Mouse (Mus musculus) large intestine, adult 2 months (tissue): ENCODE data around the gene Cabp4. TPM values are rescaled to one million over a fixed set of nuclear protein-coding genes. Genes with fewer than 3 reads are reported as not detected.

ENCODE experiments used
- DNase-seq: peaks from one replicate; pipeline ENCODE4 v3.0.0-alpha.2; 2012; ENCODE audit warnings: low read depth, low spot score
- WGBS: fragments of 180-500 bp; shearing (Covaris S2); methylation state at CpG from one replicate; pipeline ENCODE4 v1.1.7; 2018; 5-methylcytosine and 5-hydroxymethylcytosine counted together
- polyA plus RNA-seq: library from polyadenylated mRNA; depleted of rRNA; stranded (reverse); fragments of >200 nt; gene quantifications from 2 replicates; pipeline ENCODE4 v1.2.3, GENCODE M21; 2012

Cabp4 gene
- polyA plus RNA-seq, 1 experiment = 0.45 TPM

DNA sequence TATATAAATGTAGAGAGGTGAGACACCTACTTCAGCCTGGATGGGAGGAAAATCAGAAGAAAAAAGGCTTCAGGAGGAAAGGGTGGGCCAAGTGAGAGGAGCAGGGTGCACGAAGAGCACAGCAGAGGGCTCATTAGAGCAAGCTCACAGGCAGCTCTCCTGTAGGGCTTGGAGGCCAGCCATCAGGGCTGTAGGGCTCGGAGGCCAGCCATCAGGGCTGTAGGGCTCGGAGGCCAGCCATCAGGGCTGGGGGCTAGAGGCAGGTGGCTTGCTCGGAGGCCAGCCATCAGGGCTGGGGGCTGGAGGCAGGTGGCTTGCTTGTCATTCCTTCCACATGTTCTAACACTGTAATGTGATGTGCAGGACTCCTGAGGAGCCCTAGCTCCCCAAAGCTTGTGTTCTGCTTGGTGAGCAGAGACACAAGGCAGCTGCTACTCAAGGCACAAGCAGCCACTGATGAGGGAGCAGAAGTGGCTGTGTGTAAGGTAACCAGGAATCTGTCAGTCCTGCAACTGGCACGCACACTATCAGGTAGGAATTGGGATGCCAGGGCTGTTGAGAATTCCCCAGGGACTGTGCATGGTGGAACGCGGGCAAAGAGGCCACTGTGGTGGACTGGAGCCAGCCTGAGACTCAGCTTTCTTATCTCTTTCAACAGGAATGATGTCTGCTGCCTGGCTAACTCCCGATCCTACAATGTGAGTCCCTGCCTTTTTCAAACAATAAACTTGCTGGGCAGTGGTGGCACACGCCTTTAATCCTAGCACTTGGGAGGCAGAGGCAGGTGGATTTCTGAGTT lies 23.0 kb upstream of the Cabp4 start:
- no peak for DNase-seq
- 62% methylated on average over 9 of the region's 9 CpGs for WGBS

DNA sequence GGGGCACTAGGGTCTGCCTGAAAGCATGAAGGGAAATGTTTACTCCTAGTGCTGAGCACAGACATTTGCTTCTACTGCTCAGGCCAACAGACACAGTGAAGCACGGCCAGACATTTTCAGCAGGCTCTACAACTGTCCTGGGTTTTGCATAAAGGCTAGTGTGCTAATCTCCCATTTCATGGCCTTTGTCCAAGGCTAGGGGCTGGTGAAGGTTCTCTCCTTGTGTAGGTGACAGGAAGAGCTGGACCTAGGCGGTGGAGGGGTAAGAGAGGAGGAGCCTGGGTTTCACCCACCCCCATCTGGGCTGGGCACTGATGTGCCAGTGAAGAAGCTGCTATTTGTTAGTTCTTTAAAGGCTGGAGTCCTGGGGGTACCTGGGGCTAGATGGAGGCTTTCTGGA lies 20.9 kb upstream of the Cabp4 start:
- whole genome bisulfite sequencing = 91% methylated on average over 2 of the region's 2 CpGs
- DNase-seq = no peak

DNA sequence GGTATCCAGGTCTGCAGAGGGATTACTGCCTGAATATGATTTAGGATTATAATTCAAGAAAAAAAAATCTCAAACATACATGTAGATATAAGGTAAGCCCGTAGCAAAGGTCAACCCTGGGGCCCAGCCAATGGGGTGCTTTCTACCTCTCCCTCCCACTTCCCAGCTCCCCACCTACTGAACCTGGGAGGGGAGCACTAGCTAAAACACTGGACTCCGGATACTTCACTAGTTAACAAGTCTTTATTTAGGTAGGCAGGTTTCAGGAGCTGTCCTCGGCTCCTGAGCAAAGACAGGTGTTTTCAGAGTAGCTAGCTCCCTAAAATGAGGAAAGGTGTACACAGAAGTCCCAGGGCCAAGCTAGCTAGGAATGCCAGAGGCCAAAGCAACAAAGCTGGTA lies 20.3 kb upstream of the Cabp4 start:
- DNase-seq = no peak
- WGBS = 70% methylated on average over 3 of the region's 3 CpGs

GRCm38 (mm10) chr19:4163543-4163887 lies 19.7 kb upstream of the Cabp4 start:
- DNase-seq = no peak
- WGBS = 28% methylated on average over 4 of the region's 4 CpGs

DNA sequence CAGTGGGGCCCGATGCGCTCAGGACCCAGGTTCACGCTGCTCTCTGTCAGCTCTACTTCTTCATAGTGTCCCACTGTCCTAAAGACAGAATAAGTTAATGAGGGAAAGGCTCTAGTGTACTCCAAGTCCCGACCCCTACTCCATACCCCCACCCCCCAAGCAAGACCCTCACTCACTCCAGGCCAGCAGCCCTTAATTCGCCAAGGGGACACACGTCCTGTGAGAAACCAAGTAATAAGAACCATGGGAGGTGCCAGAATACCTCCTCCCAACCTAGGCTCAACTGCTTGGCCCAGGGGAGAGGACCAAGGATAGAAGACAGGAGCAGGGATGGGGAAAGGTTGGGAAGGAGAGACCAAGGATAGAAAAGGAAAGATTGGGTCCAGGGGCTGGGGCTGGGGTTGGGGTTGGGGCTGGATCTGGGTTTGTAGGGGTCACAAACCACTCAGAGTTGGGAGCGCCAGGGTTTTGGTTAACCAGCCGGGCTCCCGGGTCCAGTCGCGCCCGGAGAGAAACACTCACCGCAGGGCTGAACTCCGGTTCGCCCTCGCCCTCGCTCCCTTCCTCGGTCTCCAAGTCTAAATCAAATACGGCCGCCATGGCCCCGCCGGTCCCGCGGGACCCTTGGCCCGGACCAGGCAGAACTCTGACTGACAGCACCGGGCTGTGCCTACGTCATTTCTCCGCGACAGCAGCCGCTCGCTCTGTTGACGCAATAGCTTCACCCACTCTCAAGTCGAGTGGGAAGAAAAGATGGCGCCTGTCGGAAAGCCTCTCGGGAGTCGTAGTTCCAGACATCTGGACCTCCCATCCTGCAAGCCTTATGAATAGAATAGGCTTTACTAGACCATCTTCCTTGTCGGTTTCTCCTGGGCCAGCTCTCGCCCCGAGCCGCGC lies 19.1 kb upstream of the Cabp4 start, which contains the start of gene Rps6kb2:
Gene Rps6kb2 (minus strand): TSS at position 709 of the 897 bp plus-strand sequence.
- peak; percentile 85 for DNase-seq

DNA sequence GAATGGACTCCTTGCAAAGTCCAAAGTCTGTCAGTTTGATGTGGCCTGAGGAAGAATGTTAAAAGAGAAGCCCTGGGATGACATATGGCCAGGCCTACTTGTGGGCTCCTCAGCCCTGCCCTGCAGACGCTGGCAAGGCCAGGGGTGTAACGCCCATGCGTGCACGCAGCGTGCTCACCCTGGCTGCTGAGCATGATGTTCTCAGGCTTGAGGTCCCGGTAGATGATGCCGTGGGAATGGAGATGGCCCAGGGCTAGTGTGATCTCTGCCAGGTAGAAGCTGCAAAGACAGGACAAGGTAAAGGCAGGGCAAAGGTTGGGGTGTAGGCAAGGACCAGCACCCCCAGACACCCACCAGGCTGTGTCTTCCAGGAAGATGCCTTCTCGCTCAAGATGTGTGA lies 15.2 kb upstream of the Cabp4 start:
- 96% methylated on average over 8 of the region's 8 CpGs for whole genome bisulfite sequencing
- no peak for DNase-seq

More for the DNA sequence above, 19.1 kb upstream of the Cabp4 start, which contains the start of gene Rps6kb2:
- 7% methylated on average over 42 of the region's 42 CpGs for WGBS

GRCm38 (mm10) chr19:4156771-4157170 lies 12.9 kb upstream of the Cabp4 start:
- WGBS = 88% methylated on average over 12 of the region's 12 CpGs
- no peak for DNase-seq

GRCm38 (mm10) chr19:4156073-4156579 lies 12.3 kb upstream of the Cabp4 start:
- no peak for DNase-seq
- 75% methylated on average over 20 of the region's 20 CpGs for WGBS

- DNase-seq = no peak
- 73% methylated on average over 6 of the region's 6 CpGs for WGBS
These were observed 11.6 kb upstream of the Cabp4 start for GRCm38 (mm10) chr19:4155223-4156072.

- DNase-seq = no peak
- 72% methylated on average over 13 of the region's 13 CpGs for WGBS
These were observed 10.8 kb upstream of the Cabp4 start for GRCm38 (mm10) chr19:4154437-4155222.

DNA sequence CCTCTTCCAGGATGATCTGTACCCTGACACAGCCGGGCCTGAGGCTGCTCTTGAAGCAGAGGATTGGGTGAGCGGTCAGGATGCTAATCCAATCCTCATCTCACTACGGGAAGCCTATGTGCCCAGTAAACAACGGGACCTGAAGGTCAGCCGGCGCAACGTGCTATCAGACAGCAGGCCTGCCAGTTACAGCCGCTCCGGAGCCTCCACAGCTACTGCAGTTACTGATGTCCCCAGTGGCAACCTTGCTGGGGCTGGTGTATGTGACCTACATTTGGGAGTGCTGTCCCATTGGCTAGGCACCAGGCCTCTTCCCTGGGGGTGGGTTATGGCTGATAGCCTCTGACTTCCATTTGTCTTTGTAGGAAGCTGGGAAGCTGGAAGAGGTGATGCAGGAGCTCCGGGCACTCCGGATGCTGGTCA lies 9.4 kb upstream of the Cabp4 start, which contains the start of gene Ptprcap:
Gene Ptprcap (plus strand): TSS at position 373 of the 423 bp plus-strand sequence.
- 75% methylated on average over 11 of the region's 11 CpGs for WGBS
- DNase-seq = no peak

GRCm38 (mm10) chr19:4152445-4153231 lies 8.8 kb upstream of the Cabp4 start:
- 90% methylated on average over 8 of the region's 8 CpGs for WGBS
- no peak for DNase-seq

DNA sequence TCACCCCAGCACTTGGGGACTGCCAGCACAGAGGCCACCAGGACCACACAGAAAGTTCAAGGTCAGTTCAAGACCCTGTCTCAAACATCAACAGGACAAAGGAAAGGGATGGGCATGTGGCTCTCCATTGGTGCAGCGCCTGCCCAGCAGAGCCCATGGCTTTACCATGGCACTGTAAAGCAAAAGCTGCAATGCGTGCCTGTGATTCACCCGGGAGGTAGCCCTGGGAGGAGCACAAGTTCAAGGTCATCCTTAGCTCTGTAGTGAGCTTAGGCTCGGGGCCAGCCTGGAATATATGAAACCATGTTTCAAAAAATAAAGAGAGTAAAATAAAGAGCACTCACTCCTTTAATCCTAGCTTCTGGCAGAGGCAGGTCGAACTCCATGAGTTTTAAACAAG lies 8.1 kb upstream of the Cabp4 start:
- no peak for DNase-seq
- WGBS = 79% methylated on average over 5 of the region's 5 CpGs

DNA sequence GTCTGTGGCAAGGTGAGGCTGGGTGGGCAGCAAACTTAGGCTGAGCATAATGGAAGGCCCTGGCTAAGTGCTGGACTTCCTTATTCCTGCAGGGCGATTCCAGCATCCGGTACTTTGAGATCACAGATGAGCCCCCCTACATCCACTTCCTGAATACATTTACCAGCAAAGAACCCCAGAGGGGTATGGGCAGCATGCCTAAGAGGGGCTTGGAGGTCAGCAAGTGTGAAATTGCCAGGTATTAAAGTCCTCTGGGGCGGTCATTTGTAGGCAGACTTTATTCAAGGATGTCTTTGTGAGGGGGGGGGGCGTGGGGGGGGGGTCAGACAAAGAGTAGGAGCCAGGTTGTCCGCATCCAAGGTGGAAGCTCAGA lies 7.6 kb upstream of the Cabp4 start:
- DNase-seq = no peak
- 72% methylated on average over 5 of the region's 5 CpGs for WGBS

DNA sequence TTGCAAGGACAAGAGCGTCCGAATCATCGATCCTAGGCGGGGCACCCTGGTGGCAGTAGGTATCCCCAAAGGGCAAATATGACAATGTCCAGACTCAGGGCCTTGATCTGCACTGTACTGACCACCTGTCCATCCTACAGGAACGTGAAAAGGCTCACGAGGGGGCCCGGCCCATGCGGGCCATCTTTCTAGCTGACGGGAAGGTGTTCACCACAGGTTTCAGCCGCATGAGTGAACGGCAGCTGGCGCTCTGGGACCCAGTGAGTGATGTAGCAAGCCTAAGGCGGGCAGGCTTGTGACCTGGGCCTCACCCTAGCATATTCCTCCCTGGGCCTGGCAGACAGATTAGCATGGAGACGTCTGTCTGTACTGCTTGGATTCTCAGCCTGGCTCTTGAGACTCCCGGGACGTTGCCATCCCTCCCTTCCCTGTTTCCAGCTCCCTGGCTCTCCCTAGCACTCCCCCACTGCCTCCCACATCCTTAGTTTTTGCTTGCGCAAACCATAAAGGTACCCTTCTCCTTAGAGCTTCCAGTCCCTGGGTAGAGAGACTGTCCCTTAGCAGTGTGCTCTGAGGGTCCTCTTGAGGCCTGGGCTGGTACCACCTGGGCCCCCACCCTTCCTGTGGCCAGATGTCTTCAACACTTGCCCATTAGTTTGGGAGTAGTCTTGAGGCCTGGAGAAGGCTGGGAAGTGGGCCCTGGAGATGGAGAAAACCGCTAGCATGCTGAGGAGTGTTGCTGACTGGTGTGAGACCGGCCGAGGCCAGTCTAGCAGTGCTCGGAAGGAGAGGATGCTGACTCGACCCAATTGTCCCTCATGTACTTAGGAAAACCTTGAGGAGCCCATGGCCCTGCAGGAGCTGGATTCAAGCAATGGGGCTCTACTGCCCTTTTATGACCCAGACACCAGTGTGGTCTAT lies 7.0 kb upstream of the Cabp4 start:
- WGBS = 88% methylated on average over 22 of the region's 22 CpGs
- no peak for DNase-seq

DNA sequence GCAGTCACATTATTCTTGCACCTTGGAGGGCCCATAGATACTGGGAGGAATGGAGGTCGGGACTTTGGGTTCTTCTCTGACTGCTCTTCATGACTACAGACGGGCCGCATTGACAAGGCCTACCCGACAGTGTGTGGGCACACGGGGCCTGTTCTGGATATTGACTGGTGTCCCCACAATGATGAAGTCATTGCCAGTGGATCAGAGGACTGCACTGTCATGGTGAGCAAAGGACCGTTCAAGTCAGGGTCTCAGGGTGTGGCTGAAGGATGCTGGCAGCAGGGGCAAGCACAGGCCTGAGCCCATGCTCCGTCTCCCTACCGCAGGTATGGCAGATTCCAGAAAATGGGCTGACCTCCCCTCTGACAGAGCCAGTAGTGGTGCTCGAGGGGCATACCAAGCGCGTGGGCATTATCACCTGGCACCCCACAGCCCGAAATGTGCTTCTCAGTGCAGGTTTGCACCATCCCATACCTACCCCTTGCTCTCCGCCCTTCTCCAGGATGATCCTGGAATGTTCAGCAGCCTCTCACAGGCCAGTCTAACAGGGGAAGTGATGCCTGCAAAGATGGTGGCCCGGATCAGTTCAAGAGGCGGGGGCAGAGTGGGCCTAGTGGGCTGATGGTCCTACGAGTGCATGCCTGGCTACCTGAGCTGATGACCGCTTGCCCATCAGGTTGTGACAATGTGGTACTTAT lies 6.1 kb upstream of the Cabp4 start:
- DNase-seq = no peak
- WGBS = 85% methylated on average over 17 of the region's 17 CpGs
